Mouse (Mus musculus) right cerebral cortex, postnatal 10 days (tissue): ENCODE results near the gene Slc16a4.
"Not testable (repeated sequence)": the region's sequence is repeated elsewhere in the genome, so short reads cannot be mapped to it uniquely, and the experiment has no call there.

Experiments
- DNase-seq, 2 experiments: peaks; one replicate each; pipeline ENCODE4 v3.0.0; 2021; ENCODE audit warnings: low spot score in 2 of 2

Gene Slc16a4

DNA sequence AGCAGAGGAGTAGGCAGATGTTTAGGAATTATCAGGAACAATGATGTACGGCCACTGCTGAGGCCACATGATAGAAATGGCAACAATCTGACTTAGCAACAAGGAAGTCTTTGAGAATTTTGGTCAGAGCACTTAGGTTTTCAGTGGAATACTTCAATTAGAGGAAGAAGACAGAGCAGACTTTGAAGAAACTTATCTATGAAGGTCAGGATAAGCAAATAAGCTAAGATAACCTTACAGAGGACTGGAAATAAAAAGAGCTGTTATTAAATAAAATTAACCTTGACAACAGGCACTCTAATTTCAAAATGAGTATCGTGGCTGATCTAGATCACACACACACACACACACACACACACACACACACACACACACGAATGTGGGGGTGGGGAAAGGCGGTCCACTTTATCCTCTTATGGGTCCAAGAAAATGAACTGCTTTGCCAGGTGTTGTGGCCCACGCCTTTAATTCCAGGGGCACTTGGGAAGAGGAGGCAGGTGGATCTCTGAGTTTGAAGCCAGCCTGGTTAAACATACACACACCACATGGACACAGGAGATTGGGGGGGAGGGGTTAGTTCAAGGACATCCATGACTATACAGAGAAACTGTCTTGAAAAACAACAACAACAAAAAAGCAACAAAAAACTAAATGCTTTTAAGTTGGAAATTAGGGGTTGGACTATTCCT, 4.8 kb downstream of the Slc16a4 start:
- no peak for DNase-seq

DNA sequence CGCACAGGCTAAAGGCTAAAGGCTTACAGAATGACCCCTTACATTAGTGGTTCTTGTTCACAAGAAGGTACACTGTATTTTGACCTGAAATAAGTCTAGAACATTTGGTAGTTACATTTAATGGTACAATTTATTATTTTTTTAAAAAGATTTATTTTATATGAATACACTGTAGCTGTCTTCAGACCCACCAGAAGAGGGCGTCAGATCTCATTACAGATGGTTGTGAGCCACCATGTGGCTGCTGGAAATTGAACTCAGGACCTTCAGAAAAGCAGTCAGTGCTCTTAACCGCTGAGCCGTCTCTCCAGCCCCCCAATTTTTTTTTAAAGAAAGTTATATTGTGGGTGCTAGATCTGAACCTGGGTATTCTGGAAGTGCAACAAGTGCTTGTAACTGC, 5.9 kb downstream of the Slc16a4 start:
- not testable (repeated sequence) for DNase-seq

DNA sequence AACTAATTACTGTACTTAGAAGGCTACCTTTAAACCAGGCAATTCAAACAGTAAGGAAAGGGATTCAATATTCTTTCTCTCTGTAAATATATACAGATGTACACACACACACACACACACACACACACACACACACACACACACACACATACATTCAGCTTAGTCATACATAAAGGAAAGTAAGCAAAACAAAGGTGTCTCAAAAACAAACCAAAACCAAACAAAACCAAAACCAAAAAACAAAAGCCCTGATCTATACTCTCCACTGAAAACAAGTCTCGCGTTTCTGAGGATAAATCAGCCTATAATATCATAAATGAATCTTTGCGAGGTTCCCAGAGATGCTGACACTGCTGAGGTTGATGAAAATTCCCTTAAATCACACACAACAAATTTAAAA, 26.3 kb downstream of the Slc16a4 start:
- DNase-seq = no peak

- no peak for DNase-seq
Observed at GRCm38 (mm10) chr3:107321141-107321540, 30.1 kb downstream of the Slc16a4 start.

GRCm38 (mm10) chr3:107321776-107322175, 30.7 kb downstream of the Slc16a4 start:
- DNase-seq = no peak

GRCm38 (mm10) chr3:107326442-107326841, 35.4 kb downstream of the Slc16a4 start:
- DNase-seq = no peak

DNA sequence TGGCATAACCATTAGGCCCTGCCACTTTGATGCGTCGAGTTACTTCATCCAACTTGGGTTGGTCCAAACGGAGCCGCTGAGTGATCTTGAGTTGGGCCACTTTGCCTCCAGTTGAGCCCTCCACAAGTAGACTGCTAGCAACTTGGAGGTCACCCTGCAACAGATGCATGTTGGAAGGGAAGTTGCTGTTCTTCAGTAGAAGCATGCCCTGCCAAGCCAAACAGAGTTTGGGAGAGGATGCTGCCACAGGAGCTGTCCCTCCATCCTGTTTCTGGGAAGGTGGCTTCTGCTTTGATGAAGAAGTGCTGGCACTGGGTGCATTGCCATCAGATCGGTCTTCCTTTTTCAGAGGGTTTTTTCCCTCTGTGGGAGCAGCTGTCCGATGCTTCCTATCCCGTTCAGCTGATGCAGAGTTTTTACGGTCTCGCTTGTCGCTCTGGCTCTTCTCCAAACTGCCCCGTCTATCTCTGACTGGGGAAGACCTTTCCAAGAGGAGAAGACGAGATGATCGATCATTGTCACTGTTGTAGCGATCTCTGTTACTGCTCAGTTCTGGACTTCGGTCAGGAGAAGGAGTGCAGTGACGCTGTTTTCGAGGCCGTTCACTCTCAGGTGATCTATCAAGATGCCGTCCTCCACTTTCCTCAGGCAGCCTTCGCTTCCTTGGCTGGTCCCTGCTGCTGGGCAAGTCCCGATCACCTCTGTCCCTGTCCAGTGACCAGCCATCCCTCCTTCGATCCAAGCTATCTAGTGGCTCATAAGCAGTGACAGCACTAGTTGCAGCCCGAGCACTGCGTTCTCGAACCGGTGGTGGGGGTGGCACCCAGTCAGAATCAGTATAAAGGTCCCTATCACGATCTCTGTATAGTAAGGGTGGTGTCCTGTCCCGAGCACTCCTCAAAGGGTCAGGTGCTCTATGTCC, 39.7 kb downstream of the Slc16a4 start:
- peak; percentile 38 to 39 for DNase-seq

GRCm38 (mm10) chr3:107331746-107332126, 40.7 kb downstream of the Slc16a4 start:
- no peak for DNase-seq

DNA sequence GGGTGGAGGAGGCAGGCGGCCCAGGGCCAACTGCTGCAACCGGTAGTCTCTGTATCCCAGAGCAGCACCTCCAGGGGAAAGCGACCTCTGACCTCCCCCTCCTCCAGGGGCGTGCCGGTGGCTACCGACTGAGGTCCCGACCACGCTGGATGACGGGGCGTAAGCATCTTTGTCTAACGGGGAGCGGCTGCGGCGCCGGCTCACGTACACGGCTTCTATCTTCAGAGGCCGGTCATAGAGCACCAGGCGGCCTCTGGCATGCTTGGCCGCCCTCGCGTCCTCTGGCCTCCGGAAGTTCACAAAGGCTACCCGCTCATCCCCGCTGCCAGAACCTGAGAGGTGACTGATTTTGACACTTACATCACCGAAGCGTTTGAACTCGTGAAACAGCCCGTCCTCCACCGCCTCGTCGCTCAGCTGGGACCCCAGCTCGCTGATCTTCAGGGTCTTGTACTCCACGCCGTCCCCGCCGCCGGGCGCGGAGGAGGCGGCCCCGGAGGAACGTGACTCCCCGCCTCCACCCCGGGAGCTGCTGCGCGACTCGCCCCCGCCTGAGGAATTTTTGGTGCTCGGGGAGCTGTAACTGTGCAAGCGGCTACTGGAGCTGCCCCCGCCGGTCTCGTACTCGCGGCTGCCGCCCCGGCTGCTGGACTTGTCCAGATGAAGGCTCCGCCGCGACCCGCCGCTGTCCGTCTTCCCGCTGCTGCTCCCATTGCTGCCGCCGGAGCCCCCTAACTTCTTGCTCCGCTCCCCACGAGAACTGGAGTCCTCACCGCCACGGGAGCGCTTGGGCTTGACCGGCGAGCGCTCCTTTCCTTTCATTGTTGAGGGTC, 41.3 kb downstream of the Slc16a4 start:
- DNase-seq = peak; percentile 71

DNA sequence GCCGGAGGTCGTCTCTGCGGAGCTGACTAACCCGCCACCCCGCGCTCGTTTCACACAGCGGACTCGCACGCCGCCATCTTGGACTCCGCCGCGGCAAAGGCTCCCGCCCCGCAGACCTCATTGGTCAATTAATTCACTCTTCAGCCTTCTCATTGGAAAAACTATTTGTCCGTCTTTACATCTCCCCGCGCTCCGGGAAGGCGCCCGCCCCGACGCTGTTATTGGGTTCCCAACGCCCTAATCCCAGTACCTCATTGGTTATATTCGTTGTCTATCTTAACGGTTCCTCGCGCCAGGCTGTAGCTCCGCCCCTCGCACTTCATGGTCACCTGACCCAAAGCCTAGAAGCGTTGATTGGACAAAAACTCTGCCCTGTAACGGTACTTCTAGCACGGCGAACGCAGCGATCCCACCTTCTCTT, 41.9 kb downstream of the Slc16a4 start:
- peak; percentile 98 to 99 for DNase-seq

DNA sequence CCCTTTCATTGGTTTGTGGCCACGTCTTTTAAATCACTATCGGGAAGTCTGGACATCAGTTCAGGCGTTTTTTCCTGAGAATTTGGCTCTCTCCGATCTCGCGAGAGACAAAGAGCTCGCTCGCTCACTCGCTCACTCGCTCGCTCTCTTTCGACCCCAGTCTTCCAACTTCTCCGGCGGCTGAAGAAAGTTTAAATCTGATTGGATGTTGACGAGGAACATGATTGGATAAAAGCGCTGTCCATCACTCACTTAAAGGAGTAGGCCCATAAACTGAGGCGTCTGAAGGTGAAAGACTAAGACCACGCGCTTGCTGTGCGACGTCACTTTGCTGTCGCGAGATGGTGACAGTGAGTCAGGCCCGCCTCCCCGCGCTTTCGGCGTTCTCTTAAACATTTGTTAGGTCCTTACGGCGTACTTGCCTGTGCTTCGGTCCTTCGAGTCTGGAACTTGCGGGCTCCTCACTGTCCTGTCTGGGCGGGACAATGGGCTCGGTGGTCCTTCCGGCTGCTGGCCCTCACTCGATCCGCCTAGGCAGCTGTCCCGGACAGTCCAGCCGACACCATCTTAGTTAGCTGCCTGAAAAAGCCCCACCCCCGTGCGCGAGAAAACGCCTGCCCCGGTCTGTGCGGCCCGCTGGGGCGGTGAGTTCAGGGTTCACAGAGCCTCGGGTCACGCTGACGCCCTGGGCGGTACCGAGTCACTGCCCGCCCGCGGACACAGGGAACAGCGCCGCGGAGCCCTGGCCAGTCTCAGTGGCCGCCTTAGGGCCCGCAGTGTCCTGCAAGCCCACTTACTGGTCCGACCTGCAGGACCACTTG, 42.6 kb downstream of the Slc16a4 start, which contains the start of gene Rbm15:
Gene Rbm15, minus strand, starts transcription at position 293 of the 821 bp plus-strand sequence.
- DNase-seq = peak; percentile 98 to 99

DNA sequence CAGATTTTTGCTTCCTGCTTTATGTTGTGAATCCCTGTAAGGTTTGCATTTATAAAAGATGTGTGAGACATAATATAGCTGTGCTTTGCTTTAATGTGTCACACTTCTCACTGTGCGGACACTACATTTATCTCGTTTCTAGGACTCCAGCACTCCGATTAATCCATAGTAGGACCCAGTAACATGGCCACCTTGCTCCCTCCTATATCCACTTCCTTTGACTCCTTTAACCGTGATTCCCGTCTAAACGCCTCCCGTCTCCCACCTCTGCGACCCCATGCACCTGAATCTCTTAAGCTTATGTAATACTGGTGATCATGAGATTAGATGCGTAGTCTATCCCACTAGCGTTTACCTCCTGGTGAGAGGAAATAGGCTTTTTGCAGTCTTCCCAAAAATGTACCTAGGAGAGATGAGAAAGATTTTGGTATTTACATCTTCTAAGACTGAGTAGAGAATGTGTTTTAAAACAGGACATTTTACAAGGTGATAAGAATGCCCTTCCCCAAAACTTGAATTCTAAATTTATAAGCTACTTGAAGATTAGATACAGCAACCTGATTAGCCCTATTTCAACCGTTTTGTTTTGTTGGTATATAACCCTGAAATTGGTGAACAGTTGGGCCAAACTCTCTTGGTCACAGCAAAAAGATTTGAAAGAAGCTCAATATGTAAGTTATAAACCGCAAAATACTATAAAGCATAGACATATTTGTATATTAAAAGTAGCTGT, 43.3 kb downstream of the Slc16a4 start:
- no peak for DNase-seq

- DNase-seq = no peak
Observed at GRCm38 (mm10) chr3:107343971-107344370, 52.9 kb downstream of the Slc16a4 start.

DNA sequence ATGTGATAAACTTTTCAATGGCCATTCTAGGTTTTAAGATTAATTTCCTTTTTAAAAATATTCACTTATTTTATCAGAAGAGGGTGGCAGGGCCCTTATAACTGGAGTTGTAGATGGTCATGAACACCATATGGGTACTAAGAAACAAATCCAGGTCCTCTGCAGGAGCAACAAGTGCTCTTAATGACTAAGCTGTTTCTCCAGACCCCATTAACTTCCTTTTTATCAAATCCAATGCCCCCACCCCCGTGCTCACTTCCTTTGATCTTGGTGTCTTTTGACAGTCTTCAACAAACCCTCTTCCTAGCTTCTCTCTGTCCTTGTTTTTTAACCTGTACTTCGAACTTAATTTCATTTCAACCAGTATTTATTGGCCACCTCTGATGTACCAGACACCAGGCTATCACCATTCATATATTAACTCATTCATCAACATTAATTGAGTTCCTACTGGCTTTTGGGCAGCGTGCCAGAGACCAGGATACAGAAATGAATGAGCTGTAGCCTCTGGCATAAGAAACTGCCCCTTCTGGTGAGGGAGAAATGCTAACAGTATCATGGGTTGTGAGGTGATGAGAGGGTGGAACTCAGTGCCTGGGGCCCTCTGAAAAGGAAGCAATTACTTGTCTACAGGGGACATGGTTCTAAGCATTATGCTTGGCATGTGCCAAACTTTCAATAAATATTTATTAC, 54.1 kb downstream of the Slc16a4 start:
- no peak for DNase-seq

DNA sequence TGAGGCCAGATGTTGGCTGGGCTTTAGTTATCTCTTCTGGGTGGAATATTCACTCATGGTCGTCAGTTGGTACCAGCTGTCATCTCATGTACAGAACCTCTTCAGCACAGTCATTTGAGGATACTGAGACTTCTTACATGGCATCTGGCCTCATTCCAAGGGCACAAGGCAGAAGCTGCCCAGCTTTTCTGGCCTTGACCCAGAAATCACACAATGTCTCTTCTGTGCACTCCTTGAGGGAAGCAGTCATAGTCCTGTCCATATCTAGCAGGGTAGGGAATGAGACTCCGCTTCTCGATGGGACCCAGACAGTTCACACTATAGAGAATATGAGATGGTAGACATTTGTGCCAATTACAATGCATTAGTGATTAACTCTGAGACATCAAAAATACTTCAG, 58.0 kb downstream of the Slc16a4 start:
- DNase-seq = peak; percentile 62 to 68

GRCm38 (mm10) chr3:107351706-107352105, 60.7 kb downstream of the Slc16a4 start:
- DNase-seq = no peak

- no peak for DNase-seq
Observed at GRCm38 (mm10) chr3:107355618-107356260, 64.7 kb downstream of the Slc16a4 start.

GRCm38 (mm10) chr3:107356964-107357441, 66.0 kb downstream of the Slc16a4 start:
- peak; percentile 90 to 92 for DNase-seq

GRCm38 (mm10) chr3:107357700-107358234, 66.7 kb downstream of the Slc16a4 start:
- no peak for DNase-seq
